Mouse (Mus musculus) c-Kit-negative CD71-positive TER-119-positive erythroid progenitor cells, embryonic 14.5 days (primary cell): ENCODE data around the gene Gstt4.
A peak's percentile ranks its signal among the peaks of the same experiment; 100 is the strongest.
"Not testable (repeated sequence)": the region's sequence is repeated elsewhere in the genome, so short reads cannot be mapped to it uniquely, and the experiment has no call there.

Experiments used
- DNase-seq: peaks from one replicate; pipeline ENCODE4 v3.0.0-alpha.2; 2013; ENCODE audit warnings: low read depth, low spot score

Gstt4 gene

DNA sequence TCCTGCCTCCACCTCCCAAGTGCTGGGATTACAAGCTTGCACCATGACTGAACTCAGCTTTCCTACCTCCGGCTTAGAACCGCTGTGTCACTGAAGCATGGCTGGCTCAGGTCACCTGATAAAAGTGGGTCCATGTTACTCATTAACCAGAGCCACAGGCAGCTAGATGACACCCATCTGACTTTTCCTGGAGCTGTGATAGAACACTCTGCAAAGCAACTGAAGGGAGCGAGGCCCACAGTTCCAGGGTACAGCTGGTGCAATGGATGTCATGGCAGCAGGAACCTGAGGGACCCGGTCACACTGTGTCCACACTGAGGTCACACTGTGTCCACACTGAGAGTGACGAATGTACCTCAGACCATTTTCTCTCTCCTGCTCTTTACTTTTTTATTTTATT is 32.5 kb downstream of the Gstt4 start:
- DNase-seq, result no peak

GRCm38 (mm10) chr10:75789081-75789735 is 33.1 kb downstream of the Gstt4 start:
- DNase-seq, result no peak

DNA sequence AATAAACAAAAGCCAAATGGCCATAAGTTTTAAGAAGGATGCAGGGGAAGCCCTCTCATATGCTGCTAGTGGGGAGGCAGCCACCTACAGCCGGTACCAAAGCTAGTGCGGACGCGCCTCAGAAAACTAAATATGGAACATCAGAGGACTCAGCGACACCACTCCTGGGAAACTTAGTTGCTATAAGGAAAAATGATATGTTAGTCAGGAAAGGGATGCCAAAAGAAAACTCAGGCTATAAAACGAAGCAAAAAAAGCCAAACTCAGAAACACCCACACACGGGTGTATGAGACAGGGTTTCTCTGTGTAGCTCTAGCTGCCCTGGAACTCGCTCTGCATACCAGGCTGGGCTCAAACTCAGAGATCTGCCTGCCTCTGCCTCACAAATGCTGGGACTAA is 34.1 kb downstream of the Gstt4 start:
- no peak for DNase-seq

- DNase-seq, result no peak
Measured at GRCm38 (mm10) chr10:75785442-75785841, 36.9 kb downstream of the Gstt4 start.

GRCm38 (mm10) chr10:75780769-75781578 is 41.4 kb downstream of the Gstt4 start, which contains the start of the genes Gm20441 and Gstt3:
Gene Gm20441, minus strand, starts transcription at chr10:75780954.
Gene Gstt3, minus strand, starts transcription at chr10:75781414.
- no peak for DNase-seq

DNA sequence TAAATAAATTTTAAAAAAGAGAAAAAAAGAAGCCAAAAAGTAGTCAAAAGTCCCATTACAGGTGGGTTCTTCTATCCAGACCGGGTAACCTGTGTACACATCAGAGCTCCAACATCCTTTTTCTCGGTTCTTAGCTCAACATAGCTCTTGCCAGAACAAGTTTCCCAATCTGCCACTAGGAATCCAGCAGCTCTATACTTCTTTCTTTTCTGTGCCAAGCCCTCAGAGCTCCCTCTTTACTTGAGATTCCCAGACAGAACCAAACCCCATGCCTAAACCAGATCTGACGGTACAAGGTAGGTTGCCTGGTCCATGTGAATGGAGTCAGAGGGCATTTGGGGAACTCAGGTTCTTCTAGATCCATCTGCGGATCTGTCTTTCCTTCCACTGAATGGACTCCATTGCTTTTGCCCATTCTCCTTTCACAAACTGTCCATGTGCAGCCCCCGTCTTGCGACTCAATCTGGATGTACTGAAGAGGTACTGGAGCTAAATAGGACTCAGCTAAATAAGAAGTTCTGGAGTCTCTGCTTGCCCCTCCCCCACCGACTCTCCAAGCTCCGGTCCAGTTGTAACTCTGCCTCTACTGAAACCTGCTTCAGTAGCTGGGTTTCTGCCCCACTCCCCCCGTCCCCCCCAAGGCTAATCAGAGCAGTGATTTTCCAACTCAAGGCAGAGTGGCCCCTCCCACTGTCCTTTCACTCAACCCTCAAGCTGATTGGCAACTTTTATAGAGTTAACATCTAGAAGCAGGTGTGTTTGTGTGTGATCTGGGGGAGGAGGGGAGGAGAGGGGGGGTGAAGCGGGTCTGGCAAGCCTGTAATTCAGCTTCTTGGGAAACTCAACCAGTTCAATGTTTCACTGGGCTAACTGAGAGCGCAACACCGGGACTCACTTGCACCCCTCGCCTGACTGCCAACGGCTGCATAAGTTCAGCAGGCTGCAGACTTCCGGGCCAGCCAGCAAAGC is 42.9 kb downstream of the Gstt4 start:
- DNase-seq, result no peak

DNA sequence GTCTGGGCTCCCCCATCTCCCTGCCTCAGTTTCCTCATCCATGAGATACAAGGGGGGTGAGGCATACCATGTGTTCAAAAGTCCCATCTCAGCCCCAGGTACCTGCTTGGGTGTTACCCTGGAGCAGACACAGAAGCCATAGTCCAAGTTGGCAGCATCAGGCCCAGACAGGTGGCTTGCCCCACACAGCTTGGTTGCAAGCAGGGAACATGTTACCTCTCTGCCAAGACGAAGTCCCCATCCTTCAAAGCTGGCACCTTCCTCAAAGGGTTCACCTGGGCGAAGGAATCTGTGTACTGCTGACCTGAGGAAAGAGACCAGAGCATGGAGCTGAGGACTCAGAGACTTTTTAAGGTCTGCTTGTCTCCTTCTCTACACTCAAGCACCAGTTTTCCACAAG is 44.5 kb downstream of the Gstt4 start:
- no peak for DNase-seq

- DNase-seq, result no peak
Measured at GRCm38 (mm10) chr10:75776562-75776961, 45.8 kb downstream of the Gstt4 start.

DNA sequence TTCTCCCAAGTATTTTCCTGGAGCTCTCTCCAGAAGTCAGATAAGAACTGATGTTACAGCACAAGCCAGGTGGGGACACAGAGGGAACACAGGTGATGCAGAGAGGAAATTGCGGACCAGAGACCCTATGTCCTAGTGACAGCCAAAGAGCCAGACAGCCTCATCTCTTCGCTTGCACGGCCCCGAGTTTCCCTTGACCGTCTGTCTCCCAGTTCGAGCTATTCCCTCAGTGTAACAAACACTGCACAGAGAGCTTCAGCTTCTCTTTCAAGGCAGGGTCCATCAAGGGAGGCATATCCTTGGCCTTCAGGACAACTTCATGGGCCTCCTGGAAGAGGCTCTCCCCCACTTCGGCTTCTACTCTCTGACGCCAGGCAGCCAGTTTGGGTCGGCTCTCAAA is 47.8 kb downstream of the Gstt4 start:
- no peak for DNase-seq

GRCm38 (mm10) chr10:75774102-75774501 is 48.2 kb downstream of the Gstt4 start:
- no peak for DNase-seq

- peak; percentile 79 for DNase-seq
Measured at GRCm38 (mm10) chr10:75772795-75773664, 49.3 kb downstream of the Gstt4 start, which contains the start of gene Ddt. Gene Ddt, minus strand, starts transcription at chr10:75773414.

- not testable (repeated sequence) for DNase-seq
Measured at GRCm38 (mm10) chr10:75767756-75768155, 54.6 kb downstream of the Gstt4 start.

DNA sequence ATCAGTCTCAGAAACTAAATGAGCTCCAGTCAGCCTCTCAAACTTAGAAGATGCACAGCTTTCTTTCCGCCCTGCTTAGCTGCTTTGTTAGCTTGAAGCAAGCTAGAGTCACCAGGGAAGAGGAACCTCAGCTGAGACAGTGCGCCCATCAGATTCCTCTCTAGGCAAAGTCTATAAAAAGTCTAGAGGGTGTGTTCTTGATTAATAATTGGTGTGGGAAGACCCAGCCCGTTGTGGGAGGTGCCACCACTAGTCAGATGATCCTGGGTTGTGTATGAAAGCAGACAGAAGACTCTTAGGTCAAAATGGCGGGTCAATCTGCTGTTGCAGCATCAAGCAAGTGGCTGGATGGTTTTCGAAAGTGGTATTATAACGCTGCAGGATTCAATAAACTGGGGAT is 55.5 kb downstream of the Gstt4 start:
- no peak for DNase-seq
